In the genomic region with DNA sequence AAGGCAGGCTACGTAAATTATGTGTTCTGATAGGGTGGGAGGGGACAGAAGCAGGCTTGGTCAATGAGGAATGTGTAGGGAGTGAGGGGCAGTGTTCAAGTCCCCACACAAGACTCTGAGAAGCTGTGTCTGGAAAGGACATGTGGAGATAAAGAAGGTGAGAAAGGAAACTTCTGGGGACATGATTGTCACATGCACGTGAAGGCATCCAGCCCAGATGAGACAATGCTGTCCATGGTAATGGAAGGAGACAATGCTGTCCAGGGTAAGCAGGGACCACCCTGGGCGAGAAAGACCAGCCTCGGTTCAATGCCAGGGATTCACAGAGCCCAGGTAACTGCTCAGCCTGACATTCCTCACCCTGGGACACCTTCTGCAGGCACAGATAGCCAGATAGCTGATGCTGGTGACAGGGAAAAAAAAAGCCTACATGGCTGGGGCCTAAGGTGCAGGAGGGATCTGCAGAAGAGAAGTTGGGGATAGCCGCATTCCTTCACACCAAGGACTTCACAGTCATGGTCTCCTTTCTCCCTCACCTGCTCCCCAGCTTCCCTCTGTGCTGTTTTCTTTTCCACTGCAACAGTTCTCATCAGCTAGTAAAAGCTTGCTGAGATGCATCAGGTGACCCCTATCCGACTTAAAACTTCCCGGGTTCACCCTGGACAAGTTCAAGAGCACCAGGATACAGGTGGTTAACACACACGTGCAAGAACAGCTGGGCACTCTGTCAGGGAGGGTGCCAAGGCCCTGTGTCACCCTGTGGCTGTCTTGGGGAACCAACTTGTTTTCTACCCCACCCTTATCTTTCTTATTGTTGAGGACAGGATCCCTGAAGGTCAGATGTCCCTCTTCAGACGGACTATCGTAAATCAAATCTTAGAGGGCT, we compare ENCODE assay signal across 8 mouse cellular contexts. TPM values are rescaled to one million over a fixed set of nuclear protein-coding genes. Genes with fewer than 3 reads are reported as not detected.
A peak's percentile ranks its signal among the peaks of the same experiment; 100 is the strongest.
DNase-seq lines count a peak whose midpoint lies in the region; ATAC-seq and TF ChIP-seq lines count a peak whose summit lies in the region.

No protein-coding gene starts in this region.

- peak overlapping the region; percentile 76 for H3K27ac ChIP-seq in gastrocnemius, adult 2 months
- H3K27ac ChIP-seq in lung, postnatal 0 days (ENCODE audit: low read length), result no peak overlapping the region
- peak overlapping the region; percentile 70; the same call in 1 of the 2 replicates for H3K27ac ChIP-seq in liver, embryonic 11.5 days (ENCODE audit: low read depth, low read length)
- H3K27ac ChIP-seq in stomach, embryonic 15.5 days, result no peak overlapping the region

- intact Hi-C loops in gastrocnemius, adult 2 months (cut with DNase I), result no loop called here
- intact Hi-C loops in gastrocnemius, postnatal 36 days (cut with DNase I), result no loop called here
- intact Hi-C loops in left cerebral cortex, postnatal 14 days (cut with DNase I), result no loop called here

- peak overlapping the region; percentile 79 for H3K4me3 ChIP-seq in gastrocnemius, adult 2 months
- 0 out of 2 replicates have a peak overlapping the region, but pooled peaks have one; percentile 42 for H3K4me3 ChIP-seq in lung, postnatal 0 days (ENCODE audit: low read depth, low read length)
- H3K4me3 ChIP-seq in liver, embryonic 11.5 days (ENCODE audit: low read depth, low read length), result no peak overlapping the region
- no peak overlapping the region for H3K4me3 ChIP-seq in stomach, embryonic 15.5 days (replicated peaks)

- DNase-seq in gastrocnemius, adult 2 months, result no peak
- no peak for DNase-seq in gastrocnemius, postnatal 36 days
- no peak for DNase-seq in lung, postnatal 0 days (ENCODE audit: low spot score)
- no peak for DNase-seq in lung, postnatal 25 days (ENCODE audit: low spot score)
- no peak for DNase-seq in liver, embryonic 11.5 days (ENCODE audit: low spot score)
- no peak for DNase-seq in left cerebral cortex, postnatal 14 days (ENCODE audit: low spot score in 2 of 2)
- no peak for DNase-seq in layer of hippocampus, adult 18-20 months (ENCODE audit: low spot score in 2 of 2)

- no peaks in the 10 kb centered on the region for H3K27me3 ChIP-seq in lung, postnatal 0 days (replicated peaks; ENCODE audit: insufficient read depth, low read length)
- H3K27me3 ChIP-seq in liver, embryonic 11.5 days (replicated peaks; ENCODE audit: control insufficient read depth, insufficient read depth, low read length), result no peaks in the 10 kb centered on the region
- H3K27me3 ChIP-seq in stomach, embryonic 15.5 days (replicated peaks), result no peaks in the 10 kb centered on the region

- H3K9me3 ChIP-seq in lung, postnatal 0 days (ENCODE audit: low read length), result no peaks in the 10 kb centered on the region
- no peaks in the 10 kb centered on the region for H3K9me3 ChIP-seq in liver, embryonic 11.5 days (ENCODE audit: control insufficient read depth, low read length)
- no peaks in the 10 kb centered on the region for H3K9me3 ChIP-seq in stomach, embryonic 15.5 days

- H3K9ac ChIP-seq in lung, postnatal 0 days (replicated peaks; ENCODE audit: low read depth), result no peak overlapping the region
- peak overlapping the region; percentile 66; the same call in 1 of the 2 replicates for H3K9ac ChIP-seq in liver, embryonic 11.5 days (ENCODE audit: low read depth, low read length)
- H3K9ac ChIP-seq in stomach, embryonic 15.5 days, result no peak overlapping the region

- peak overlapping the region; percentile 71 for H3K4me2 ChIP-seq in lung, postnatal 0 days (replicated peaks; ENCODE audit: low read depth, low read length)
- H3K4me2 ChIP-seq in liver, embryonic 11.5 days, result peak overlapping the region; percentile 76
- H3K4me2 ChIP-seq in stomach, embryonic 15.5 days, result peak overlapping the region; percentile 76

- TF ChIP-seq CTCF in gastrocnemius, adult 2 months (IDR thresholded peaks at IDR 0.05), result no peak
- no peak for TF ChIP-seq CTCF in lung, postnatal 0 days (IDR thresholded peaks at IDR 0.05)

- 72% methylated on average over 10 of the region's 10 CpGs for WGBS in lung, postnatal 0 days
- WGBS in liver, embryonic 11.5 days, result 68% methylated on average over 10 of the region's 10 CpGs
- WGBS in stomach, embryonic 15.5 days, result 71% methylated on average over 10 of the region's 10 CpGs

- no peak for ATAC-seq in lung, postnatal 0 days
- ATAC-seq in liver, embryonic 11.5 days (replicated peaks; ENCODE audit: low FRiP score), result no peak
- ATAC-seq in stomach, embryonic 15.5 days (ENCODE audit: insufficient read depth, low FRiP score, low read depth), result no peak

- no peaks in the 10 kb centered on the region for H3K36me3 ChIP-seq in lung, postnatal 0 days (ENCODE audit: insufficient read depth, low read length)
- no peaks in the 10 kb centered on the region for H3K36me3 ChIP-seq in liver, embryonic 11.5 days (ENCODE audit: control insufficient read depth, insufficient read depth, low read length)
- no peaks in the 10 kb centered on the region for H3K36me3 ChIP-seq in stomach, embryonic 15.5 days

- 0 out of 2 replicates have a peak, but pooled peaks cover 3% of the 10 kb centered on the region for H3K4me1 ChIP-seq in lung, postnatal 0 days (ENCODE audit: insufficient read depth, low read depth, low read length)
- peaks cover 21% of the 10 kb centered on the region for H3K4me1 ChIP-seq in liver, embryonic 11.5 days (replicated peaks; ENCODE audit: control insufficient read depth, insufficient read depth, low read length)
- peaks cover 3% of the 10 kb centered on the region; the same call in 1 of the 2 replicates for H3K4me1 ChIP-seq in stomach, embryonic 15.5 days

- no peak for TF ChIP-seq EP300 in lung, postnatal 0 days (IDR thresholded peaks at IDR 0.05)

RNA-seq across cellular contexts. Expression of gene Slc2a9, which starts 21.9 kb away (rescaled TPM):
- total RNA-seq in gastrocnemius, adult 2 months (2021), result under 1 TPM; 0.20 to 0.25 TPM
- under 1 TPM; 0.44 to 0.59 TPM for total RNA-seq in gastrocnemius, postnatal 36 days (2021)
- 2.2 and 2.4 TPM in 2 replicates for polyA plus RNA-seq in lung, postnatal 0 days (2015; fragmentation: Nextera tagmentation; extraction: Ambion mirVana)
- 0.60 and 1.8 TPM in 2 replicates for polyA plus RNA-seq in liver, embryonic 11.5 days (2014; fragmentation: Nextera tagmentation; extraction: Ambion mirVana)
- polyA plus RNA-seq in stomach, embryonic 15.5 days (2015; fragmentation: Nextera tagmentation; extraction: Ambion mirVana), result 0.86 and 1.6 TPM in 2 replicates
- total RNA-seq in left cerebral cortex, postnatal 14 days (2021), result 1 to 10 TPM in 1 of 2 experiments, under 1 TPM in 1; 0.93 to 1.3 TPM
- total RNA-seq in layer of hippocampus, adult 18-20 months (2021), result 1 to 10 TPM; 2.4 to 3.3 TPM

Comparison
In these comparisons a context has a peak if more than half of its experiments do, and no peak if none do; other contexts are left out.
1. H3K27ac ChIP-seq: peak in gastrocnemius, adult 2 months (single experiment) and liver, embryonic 11.5 days (single experiment); none in lung, postnatal 0 days (single experiment) and stomach, embryonic 15.5 days (single experiment).
2. H3K4me3 ChIP-seq: peak in gastrocnemius, adult 2 months (single experiment) and lung, postnatal 0 days (single experiment); none in liver, embryonic 11.5 days (single experiment) and stomach, embryonic 15.5 days (single experiment).
3. Peak in every context shown above with its lines, with median percentiles within 50 percentile points of each other: H3K4me2 ChIP-seq.